Mouse (Mus musculus) kidney, postnatal 25 days (tissue): Measurements from ENCODE around the gene Catsper2.

Experiments
- DNase-seq, 2 experiments: peaks; one replicate each; pipeline ENCODE4 v3.0.0; 2021; ENCODE audit warnings: mixed read lengths in 2 of 2

The Catsper2 gene

GRCm38 (mm10) chr2:121353156-121353555, 60.4 kb downstream of the Catsper2 start:
- no peak for DNase-seq
